Mouse (Mus musculus) lung, postnatal 0 days (tissue): ENCODE results near the gene BC005537. TPM values are rescaled to one million over a fixed set of nuclear protein-coding genes. Genes with fewer than 3 reads are reported as not detected.

Experiments used
- ATAC-seq: fragments of 200-750 bp; cut with Nextera tagmentation; 2 replicates; pipeline ENCODE4 v1.8.0; 2017; ENCODE audit warnings: moderate library complexity
- DNase-seq: peaks from one replicate; pipeline ENCODE4 v3.0.0-alpha.2; 2016; ENCODE audit warnings: low spot score
- H3K27ac ChIP-seq: fragments of 300-500 bp; sonication (generic); 2 replicates; pipeline ENCODE4 v1.5.1; 2014; ENCODE audit warnings: antibody characterized with exemption, mild to moderate bottlenecking, low read length, mixed read lengths
- H3K27me3 ChIP-seq: fragments of 300-500 bp; sonication (generic); replicated peaks from 2 replicates; pipeline ENCODE4 v1.6.1; 2014; ENCODE audit warnings: low read length, mixed read lengths; ENCODE audit not compliant: insufficient read depth
- H3K36me3 ChIP-seq: fragments of 300-500 bp; sonication (generic); 2 replicates; pipeline ENCODE4 v1.6.1; 2014; ENCODE audit warnings: low read length, mixed read lengths; ENCODE audit not compliant: insufficient read depth
- H3K4me1 ChIP-seq: fragments of 300-500 bp; sonication (generic); 2 replicates; pipeline ENCODE4 v1.6.1; 2014; ENCODE audit warnings: antibody characterized with exemption, low read depth, low read length, mixed read lengths; ENCODE audit not compliant: insufficient read depth
- H3K4me2 ChIP-seq: fragments of 300-500 bp; sonication (generic); replicated peaks from 2 replicates; pipeline ENCODE4 v1.6.1; 2014; ENCODE audit warnings: low read depth, mild to moderate bottlenecking, low read length, moderate library complexity, mixed read lengths
- H3K4me3 ChIP-seq: fragments of 300-500 bp; sonication (generic); 2 replicates; pipeline ENCODE4 v1.5.1; 2014; ENCODE audit warnings: low read depth, low read length
- H3K9ac ChIP-seq: fragments of 300-500 bp; sonication (generic); replicated peaks from 2 replicates; pipeline ENCODE4 v1.6.1; 2014; ENCODE audit warnings: low read depth, mild to moderate bottlenecking
- H3K9me3 ChIP-seq: fragments of 300-500 bp; sonication (generic); 2 replicates; pipeline ENCODE4 v1.6.1; 2016; ENCODE audit warnings: low read length, mixed read lengths
- CTCF ChIP-seq: IDR thresholded peaks from 2 replicates; pipeline ENCODE4 v1.5.1; 2016; ENCODE audit warnings: antibody characterized with exemption, mild to moderate bottlenecking
- EP300 ChIP-seq: IDR thresholded peaks from 2 replicates; pipeline ENCODE4 v1.6.1; 2016; ENCODE audit warnings: antibody characterized with exemption, mild to moderate bottlenecking, control low read depth
- WGBS: fragments of 180-500 bp; shearing (Covaris S2); extraction: QIAGEN DNeasy Blood & Tissue Kit; methylation state at CpG from one replicate; pipeline ENCODE4 v1.1.7; 2014; 5-methylcytosine and 5-hydroxymethylcytosine counted together
- polyA plus RNA-seq: library from polyadenylated mRNA; unstranded; fragments of >200 nt; fragmentation: Nextera tagmentation; extraction: Ambion mirVana; gene quantifications from 2 replicates; pipeline ENCODE4 v1.2.1, GENCODE M21; 2015

The BC005537 gene
- polyA plus RNA-seq, 1 experiment from 2014 or later = 18.5 TPM

DNA sequence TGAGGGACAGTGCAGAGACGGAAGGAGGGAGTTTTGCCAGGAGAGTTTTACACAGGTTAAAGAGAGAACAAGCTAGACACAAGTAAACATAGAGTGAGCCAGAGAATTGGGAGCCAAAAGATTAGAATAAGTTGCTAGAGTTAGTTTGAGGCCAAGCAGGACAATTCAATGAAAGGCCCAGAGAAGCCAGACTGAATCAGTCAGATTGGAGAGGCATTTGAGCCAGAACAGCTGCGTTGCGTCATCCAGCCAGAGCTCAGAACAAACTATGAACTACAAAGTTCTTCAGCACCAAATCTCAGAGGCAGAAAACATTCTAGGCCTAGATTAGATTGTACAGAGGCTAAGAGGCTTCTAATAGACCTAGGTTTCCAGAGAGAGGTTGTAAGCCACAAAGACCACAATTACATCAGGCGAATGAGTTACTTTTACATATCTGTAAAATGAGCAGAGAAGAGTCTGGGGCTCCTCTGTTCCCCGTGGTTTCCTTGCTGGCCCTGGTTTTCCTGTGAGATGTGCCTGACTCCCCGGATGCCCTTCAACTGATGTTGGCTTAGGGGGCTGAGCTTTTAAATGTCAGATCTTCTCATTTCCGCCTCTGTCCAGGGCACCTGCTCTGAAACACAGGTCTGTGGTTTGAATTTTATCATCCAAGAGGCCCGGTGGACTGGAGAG is 22.6 kb upstream of the BC005537 start:
- H3K9me3 ChIP-seq = no peaks in the 10 kb centered on the region
- H3K4me1 ChIP-seq = no peaks in the 10 kb centered on the region
- 72% methylated on average over 8 of the region's 8 CpGs for WGBS
- no peaks in the 10 kb centered on the region for H3K27me3 ChIP-seq
- TF ChIP-seq EP300 (no peak), CTCF (no peak)
- no peak overlapping the region for H3K27ac ChIP-seq
- no peaks in the 10 kb centered on the region for H3K36me3 ChIP-seq
- ATAC-seq (no peak), DNase-seq (no peak)
- no peak overlapping the region for H3K9ac ChIP-seq
- H3K4me2 ChIP-seq = no peak overlapping the region
- H3K4me3 ChIP-seq = no peak overlapping the region

DNA sequence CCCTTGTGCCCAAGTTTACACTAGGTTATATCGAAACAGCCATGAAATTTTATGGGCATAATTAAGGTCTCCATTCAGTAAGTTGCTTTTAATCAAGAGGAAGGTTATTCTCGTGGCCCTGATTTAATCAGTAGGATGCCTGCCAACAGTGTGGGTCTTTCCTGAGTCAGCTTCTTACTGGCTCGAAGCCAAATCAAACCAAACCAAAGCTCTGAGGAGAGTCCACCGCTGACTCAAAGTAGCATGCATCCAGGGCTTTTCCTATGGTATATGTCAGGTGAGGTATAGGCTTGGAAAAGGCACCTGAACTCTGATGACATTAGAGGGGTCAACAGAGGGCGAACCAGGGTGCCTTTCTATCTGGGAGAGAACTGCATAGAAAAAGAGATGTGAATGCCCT is 19.5 kb upstream of the BC005537 start:
- Histone ChIP-seq H3K27ac (no peak overlapping the region), H3K36me3 (no peaks in the 10 kb centered on the region), H3K9me3 (no peaks in the 10 kb centered on the region), H3K4me2 (no peak overlapping the region), H3K4me1 (no peaks in the 10 kb centered on the region), H3K9ac (no peak overlapping the region), H3K4me3 (no peak overlapping the region), H3K27me3 (no peaks in the 10 kb centered on the region)
- no peak for DNase-seq
- WGBS = 40% methylated on average over 5 of the region's 5 CpGs
- no peak for ATAC-seq
- TF ChIP-seq CTCF (no peak), EP300 (no peak)

DNA sequence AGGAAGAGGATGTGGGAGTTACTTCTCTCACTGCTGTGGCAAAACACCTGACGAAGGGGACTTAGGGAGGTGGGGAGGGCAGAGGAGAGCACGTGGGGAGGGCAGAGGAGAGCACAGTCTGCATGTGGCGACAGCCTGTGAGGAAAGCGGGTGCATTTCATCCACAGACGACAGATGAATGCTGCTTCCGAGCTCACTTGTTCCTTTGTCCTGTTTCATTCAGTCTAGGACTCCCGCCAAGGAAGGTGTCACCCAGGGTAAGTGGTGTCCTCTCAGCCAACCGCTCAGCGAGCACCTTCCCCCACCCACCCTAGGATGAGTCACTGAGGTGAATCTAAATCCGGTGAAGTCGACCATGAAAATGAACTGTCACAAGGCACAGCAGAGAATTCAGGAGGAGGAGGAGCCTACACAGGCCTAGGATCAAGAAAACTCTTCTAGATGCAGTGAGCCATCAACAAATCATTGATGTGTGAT is 15.4 kb upstream of the BC005537 start:
- ATAC-seq (no peak), DNase-seq (no peak)
- Histone ChIP-seq H3K36me3 (no peaks in the 10 kb centered on the region), H3K9me3 (no peaks in the 10 kb centered on the region), H3K4me2 (no peak overlapping the region), H3K27ac (no peak overlapping the region), H3K4me1 (no peaks in the 10 kb centered on the region), H3K27me3 (no peaks in the 10 kb centered on the region), H3K4me3 (no peak overlapping the region), H3K9ac (no peak overlapping the region)
- TF ChIP-seq CTCF = no peak
- TF ChIP-seq EP300 = no peak
- 60% methylated on average over 11 of the region's 11 CpGs for WGBS

DNA sequence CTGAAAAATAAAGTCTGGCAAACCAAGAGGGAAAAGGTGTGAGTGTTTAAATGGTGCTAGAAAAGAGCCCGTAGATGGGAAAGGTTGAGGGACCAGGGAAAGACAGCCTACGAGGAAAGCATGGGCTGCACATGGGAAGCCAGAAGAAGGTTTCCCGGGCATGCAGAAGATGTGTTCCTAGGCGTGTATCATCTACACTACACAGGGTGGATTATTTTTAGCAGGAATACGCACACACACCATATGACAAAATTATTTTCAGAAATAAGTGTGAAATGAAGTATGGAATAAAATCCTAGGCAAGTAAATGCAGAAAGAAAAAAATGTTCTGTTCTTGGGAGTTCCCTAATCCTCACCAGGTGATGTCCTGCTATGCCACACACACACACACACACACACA is 14.0 kb upstream of the BC005537 start:
- no peaks in the 10 kb centered on the region for H3K36me3 ChIP-seq
- no peaks in the 10 kb centered on the region for H3K9me3 ChIP-seq
- DNase-seq = no peak
- H3K27me3 ChIP-seq = no peaks in the 10 kb centered on the region
- ATAC-seq = no peak
- TF ChIP-seq EP300 = no peak
- no peak for TF ChIP-seq CTCF
- H3K27ac ChIP-seq = no peak overlapping the region
- H3K4me3 ChIP-seq = no peak overlapping the region
- WGBS = 81% methylated on average over 5 of the region's 5 CpGs
- no peak overlapping the region for H3K9ac ChIP-seq
- H3K4me1 ChIP-seq = no peaks in the 10 kb centered on the region
- no peak overlapping the region for H3K4me2 ChIP-seq

DNA sequence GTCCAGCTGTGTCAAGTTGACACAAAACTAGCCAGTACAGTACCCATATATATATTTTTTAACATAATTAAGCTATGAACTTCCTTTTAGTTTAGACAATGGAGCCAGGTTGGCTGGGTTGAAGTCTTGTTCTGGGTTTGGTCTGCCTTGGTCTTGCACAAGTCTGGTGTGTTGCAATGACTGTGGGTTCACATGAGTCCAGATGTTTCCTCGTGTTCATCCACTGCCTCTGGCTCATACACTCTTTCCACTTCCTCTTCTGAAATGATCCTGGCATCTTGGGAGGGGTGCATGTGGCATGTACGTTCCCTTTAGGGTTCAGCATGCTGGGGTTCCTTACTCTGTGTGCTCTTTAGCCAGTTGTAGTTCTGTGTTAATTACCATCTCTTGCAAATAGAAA is 10.1 kb upstream of the BC005537 start:
- H3K9me3 ChIP-seq = no peaks in the 10 kb centered on the region
- WGBS = 42% methylated on average over 2 of the region's 2 CpGs
- H3K4me3 ChIP-seq = no peak overlapping the region
- DNase-seq (peak; percentile 68), ATAC-seq (peak; percentile 62)
- H3K4me2 ChIP-seq = no peak overlapping the region
- H3K27me3 ChIP-seq = no peaks in the 10 kb centered on the region
- no peak overlapping the region for H3K27ac ChIP-seq
- no peaks in the 10 kb centered on the region for H3K36me3 ChIP-seq
- H3K4me1 ChIP-seq = no peaks in the 10 kb centered on the region
- no peak overlapping the region for H3K9ac ChIP-seq
- 0 out of 2 replicates have a peak, but pooled peaks have one; percentile 28 for TF ChIP-seq EP300
- no peak for TF ChIP-seq CTCF

DNA sequence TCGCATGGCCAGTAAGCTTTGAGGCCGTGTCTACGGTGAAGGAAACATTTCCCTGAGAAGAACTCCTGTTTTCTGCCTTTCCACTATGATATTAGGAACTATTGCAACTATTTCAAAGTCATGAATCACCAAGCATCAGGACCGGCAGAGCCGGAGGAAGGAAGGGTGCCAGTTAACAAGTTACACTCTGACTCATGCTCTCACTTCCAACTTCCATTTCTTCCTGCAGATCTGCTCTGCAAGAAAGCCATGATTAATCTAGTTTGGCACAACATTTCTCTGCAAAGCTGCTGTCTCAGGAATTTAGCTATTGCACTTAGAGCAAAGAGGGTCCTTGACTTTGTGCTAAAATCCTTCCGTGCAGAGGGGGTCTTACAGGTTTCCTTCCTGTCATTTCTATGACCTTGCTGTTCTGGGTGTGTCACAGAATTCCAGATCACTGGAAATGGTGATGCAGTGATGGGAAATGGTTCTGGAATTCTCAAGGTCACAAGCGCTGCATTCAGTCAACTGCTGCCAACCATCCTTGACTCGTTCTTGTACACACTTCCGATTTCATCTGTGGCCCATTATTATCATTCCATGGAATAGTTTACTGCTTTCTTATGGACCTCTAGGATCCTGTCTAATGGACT is 8.9 kb upstream of the BC005537 start:
- H3K4me2 ChIP-seq = no peak overlapping the region
- DNase-seq = peak; percentile 68
- no peak overlapping the region for H3K27ac ChIP-seq

More for the DNA sequence above, 8.9 kb upstream of the BC005537 start:
- no peak for TF ChIP-seq CTCF
- TF ChIP-seq EP300 = no peak
- Histone ChIP-seq H3K36me3 (no peaks in the 10 kb centered on the region), H3K27me3 (no peaks in the 10 kb centered on the region), H3K9me3 (no peaks in the 10 kb centered on the region), H3K4me1 (no peaks in the 10 kb centered on the region), H3K4me3 (no peak overlapping the region), H3K9ac (no peak overlapping the region)
- peak; percentile 48; the same call in 1 of the 2 replicates for ATAC-seq
- 55% methylated on average over 9 of the region's 9 CpGs for WGBS
